Mouse (Mus musculus): ENCODE measurements around the gene Ttyh1. TPM values are rescaled to one million over a fixed set of nuclear protein-coding genes. Genes with fewer than 3 reads are reported as not detected.
"Not testable (repeated sequence)": the region's sequence is repeated elsewhere in the genome, so short reads cannot be mapped to it uniquely, and the experiment has no call there.

Gene Ttyh1
- polyA plus RNA-seq, 1 experiment from 2014 or later, result 10.5 TPM

- Histone ChIP-seq H3K27me3 (replicated peaks; ENCODE audit: low read depth, poor library complexity, severe bottlenecking) (peaks cover 28% of the 10 kb centered on the region), H3K9me3 (no peaks in the 10 kb centered on the region), H3K4me1 (peaks cover 26% of the 10 kb centered on the region), H3K27ac (replicated peaks) (no peak overlapping the region), H3K36me3 (replicated peaks) (peaks cover 57% of the 10 kb centered on the region), H3K4me3 (no peak overlapping the region)
- 88% methylated on average over 4 of the region's 4 CpGs for WGBS
- peak; percentile 5 for DNase-seq (ENCODE audit: low spot score)
Measured at GRCm38 (mm10) chr7:4147836-4148235, 28.6 kb downstream of the Ttyh1 start.

GRCm38 (mm10) chr7:4148341-4149208 lies 29.4 kb downstream of the Ttyh1 start:
- H3K4me1 ChIP-seq, result peaks cover 26% of the 10 kb centered on the region
- H3K27ac ChIP-seq (replicated peaks), result peak overlapping the region; percentile 82
- H3K27me3 ChIP-seq (replicated peaks; ENCODE audit: low read depth, poor library complexity, severe bottlenecking), result peaks cover 30% of the 10 kb centered on the region
- 29% methylated on average over 18 of the region's 18 CpGs for WGBS
- H3K4me3 ChIP-seq, result peak overlapping the region; percentile 77
- peak; percentile 19 for DNase-seq (ENCODE audit: low spot score)
- peaks cover 50% of the 10 kb centered on the region for H3K36me3 ChIP-seq (replicated peaks)
- no peaks in the 10 kb centered on the region for H3K9me3 ChIP-seq

GRCm38 (mm10) chr7:4149209-4150054 lies 30.2 kb downstream of the Ttyh1 start:
- peaks cover 26% of the 10 kb centered on the region for H3K4me1 ChIP-seq
- WGBS, result under 1% methylated on average over 64 of the region's 64 CpGs
- peak overlapping the region; percentile 77 for H3K4me3 ChIP-seq
- DNase-seq (ENCODE audit: low spot score), result peak; percentile 70
- peak overlapping the region; percentile 82 for H3K27ac ChIP-seq (replicated peaks)
- peaks cover 30% of the 10 kb centered on the region for H3K27me3 ChIP-seq (replicated peaks; ENCODE audit: low read depth, poor library complexity, severe bottlenecking)
- H3K36me3 ChIP-seq (replicated peaks), result peaks cover 41% of the 10 kb centered on the region
- H3K9me3 ChIP-seq, result no peaks in the 10 kb centered on the region

GRCm38 (mm10) chr7:4150059-4150541 lies 30.9 kb downstream of the Ttyh1 start, which contains the start of gene Leng9:
Gene Leng9 (minus strand): TSS chr7:4150374.
- H3K4me1 ChIP-seq, result peaks cover 26% of the 10 kb centered on the region
- peaks cover 35% of the 10 kb centered on the region for H3K36me3 ChIP-seq (replicated peaks)
- no peak for DNase-seq (ENCODE audit: low spot score)
- H3K9me3 ChIP-seq, result no peaks in the 10 kb centered on the region
- 2% methylated on average over 14 of the region's 14 CpGs for WGBS
- peak within 1 kb of the TSS; percentile 77 for H3K4me3 ChIP-seq
- peak within 1 kb of the TSS; percentile 82 for H3K27ac ChIP-seq (replicated peaks)
- peaks cover 30% of the 10 kb centered on the region for H3K27me3 ChIP-seq (replicated peaks; ENCODE audit: low read depth, poor library complexity, severe bottlenecking)

GRCm38 (mm10) chr7:4150811-4151221 lies 31.6 kb downstream of the Ttyh1 start:
- WGBS, result 15% methylated on average over 14 of the region's 14 CpGs
- Histone ChIP-seq H3K36me3 (replicated peaks) (peaks cover 27% of the 10 kb centered on the region), H3K27me3 (replicated peaks; ENCODE audit: low read depth, poor library complexity, severe bottlenecking) (peaks cover 30% of the 10 kb centered on the region), H3K27ac (replicated peaks) (no peak overlapping the region), H3K4me3 (peak overlapping the region; percentile 77), H3K9me3 (no peaks in the 10 kb centered on the region), H3K4me1 (peaks cover 26% of the 10 kb centered on the region)
- no peak for DNase-seq (ENCODE audit: low spot score)

GRCm38 (mm10) chr7:4151241-4151640 lies 32.0 kb downstream of the Ttyh1 start:
- Histone ChIP-seq H3K36me3 (replicated peaks) (peaks cover 23% of the 10 kb centered on the region), H3K4me1 (peaks cover 26% of the 10 kb centered on the region), H3K27ac (replicated peaks) (no peak overlapping the region), H3K4me3 (peak overlapping the region; percentile 77), H3K27me3 (replicated peaks; ENCODE audit: low read depth, poor library complexity, severe bottlenecking) (peaks cover 30% of the 10 kb centered on the region), H3K9me3 (no peaks in the 10 kb centered on the region)
- 23% methylated on average over 22 of the region's 22 CpGs for WGBS
- no peak for DNase-seq (ENCODE audit: low spot score)

GRCm38 (mm10) chr7:4154356-4154755 lies 35.1 kb downstream of the Ttyh1 start:
- DNase-seq (ENCODE audit: low spot score), result no peak
- peaks cover 30% of the 10 kb centered on the region for H3K27me3 ChIP-seq (replicated peaks; ENCODE audit: low read depth, poor library complexity, severe bottlenecking)
- H3K4me3 ChIP-seq, result no peak overlapping the region
- 85% methylated on average over 5 of the region's 5 CpGs for WGBS
- no peaks in the 10 kb centered on the region; the same call in 1 of the 2 replicates for H3K36me3 ChIP-seq (replicated peaks)
- H3K27ac ChIP-seq (replicated peaks), result no peak overlapping the region
- peaks cover 13% of the 10 kb centered on the region for H3K4me1 ChIP-seq
- no peaks in the 10 kb centered on the region for H3K9me3 ChIP-seq

GRCm38 (mm10) chr7:4154976-4155375 lies 35.8 kb downstream of the Ttyh1 start:
- no peaks in the 10 kb centered on the region; the same call in 1 of the 2 replicates for H3K36me3 ChIP-seq (replicated peaks)
- no peak overlapping the region for H3K4me3 ChIP-seq
- H3K9me3 ChIP-seq, result no peaks in the 10 kb centered on the region
- 44% methylated on average over 4 of the region's 4 CpGs for WGBS
- no peak overlapping the region for H3K27ac ChIP-seq (replicated peaks)
- no peak for DNase-seq (ENCODE audit: low spot score)
- peaks cover 10% of the 10 kb centered on the region for H3K4me1 ChIP-seq
- peaks cover 30% of the 10 kb centered on the region for H3K27me3 ChIP-seq (replicated peaks; ENCODE audit: low read depth, poor library complexity, severe bottlenecking)

GRCm38 (mm10) chr7:4161596-4161995 lies 42.4 kb downstream of the Ttyh1 start:
- H3K27me3 ChIP-seq (replicated peaks; ENCODE audit: low read depth, poor library complexity, severe bottlenecking); DNase-seq (ENCODE audit: low spot score); H3K4me3 ChIP-seq; H3K36me3 ChIP-seq (replicated peaks); H3K9me3 ChIP-seq; H3K27ac ChIP-seq (replicated peaks): not testable (repeated sequence)
- WGBS, result 93% methylated on average over 4 of the region's 4 CpGs
- H3K4me1 ChIP-seq, result peaks cover 28% of the 10 kb centered on the region

- H3K27ac ChIP-seq (replicated peaks), result peak overlapping the region; percentile 86
Measured at GRCm38 (mm10) chr7:4163571-4164072, 44.4 kb downstream of the Ttyh1 start.

GRCm38 (mm10) chr7:4164090-4164910 lies 45.1 kb downstream of the Ttyh1 start, which contains the start of gene Cdc42ep5:
Gene Cdc42ep5 (minus strand): TSS chr7:4164860.
- Histone ChIP-seq H3K27me3 (replicated peaks; ENCODE audit: low read depth, poor library complexity, severe bottlenecking) (no peaks in the 10 kb centered on the region), H3K4me3 (peak within 1 kb of the TSS; percentile 66), H3K9me3 (no peaks in the 10 kb centered on the region), H3K27ac (replicated peaks) (peak within 1 kb of the TSS; percentile 86), H3K4me1 (peaks cover 30% of the 10 kb centered on the region), H3K36me3 (replicated peaks) (no peaks in the 10 kb centered on the region)
- WGBS, result under 1% methylated on average over 19 of the region's 20 CpGs
- peak; percentile 89 for DNase-seq (ENCODE audit: low spot score)

More at GRCm38 (mm10) chr7:4163571-4164072, 44.4 kb downstream of the Ttyh1 start:
- no peaks in the 10 kb centered on the region for H3K9me3 ChIP-seq
- DNase-seq (ENCODE audit: low spot score), result peak; percentile 72
- no peaks in the 10 kb centered on the region for H3K27me3 ChIP-seq (replicated peaks; ENCODE audit: low read depth, poor library complexity, severe bottlenecking)
- WGBS, result 1% methylated on average over 11 of the region's 11 CpGs
- no peaks in the 10 kb centered on the region for H3K36me3 ChIP-seq (replicated peaks)
- H3K4me1 ChIP-seq, result peaks cover 30% of the 10 kb centered on the region
- peak overlapping the region; percentile 66 for H3K4me3 ChIP-seq

All from embryonic facial prominence, embryonic 10.5 days (tissue).